Mouse (Mus musculus) heart, adult 2 months (tissue): Measurements from ENCODE around the gene Gpr19. TPM values are rescaled to one million over a fixed set of nuclear protein-coding genes. Genes with fewer than 3 reads are reported as not detected.

ENCODE experiments used
- DNase-seq, 2 experiments: peaks; one replicate each; pipeline ENCODE4 v3.0.0; 2021
- H3K27ac ChIP-seq: fragments of 200-600 bp; 2 replicates; pipeline ENCODE4 v1.8.1; 2022
- H3K27me3 ChIP-seq: fragments of 200-500 bp; 2 replicates; pipeline ENCODE4 v1.6.1; 2012; ENCODE audit warnings: mild to moderate bottlenecking, low read length, inconsistent platforms, mixed read lengths; ENCODE audit not compliant: control insufficient read depth, insufficient read depth
- H3K36me3 ChIP-seq: fragments of 200-500 bp; 2 replicates; pipeline ENCODE4 v1.6.1; 2012; ENCODE audit warnings: low read length, inconsistent platforms; ENCODE audit not compliant: control insufficient read depth, insufficient read depth
- H3K4me1 ChIP-seq: fragments of 200-500 bp; 2 replicates; pipeline ENCODE4 v1.6.1; 2011; ENCODE audit warnings: low read length; ENCODE audit not compliant: control insufficient read depth, insufficient read depth
- H3K4me3 ChIP-seq: fragments of 200-600 bp; 2 replicates; pipeline ENCODE4 v1.8.1; 2022
- H3K79me2 ChIP-seq: fragments of 200-500 bp; replicated peaks from 2 replicates; pipeline ENCODE4 v1.6.1; 2012; ENCODE audit warnings: mild to moderate bottlenecking, inconsistent platforms, low read length, moderate library complexity, mixed read lengths; ENCODE audit not compliant: control insufficient read depth, insufficient read depth
- H3K9ac ChIP-seq: fragments of 200-500 bp; 2 replicates; pipeline ENCODE4 v1.6.1; 2012; ENCODE audit warnings: low read depth, mild to moderate bottlenecking, control low read depth, inconsistent platforms, low read length, mixed read lengths
- CTCF ChIP-seq: fragments of 200-600 bp; IDR thresholded peaks from 2 replicates; pipeline ENCODE4 v1.8.1; 2022; ENCODE audit warnings: antibody characterized with exemption, mild to moderate bottlenecking, moderate library complexity
- EP300 ChIP-seq: fragments of 200-500 bp; IDR thresholded peaks from 2 replicates; pipeline ENCODE4 v1.6.1; 2011; ENCODE audit warnings: low read depth, low read length, control low read depth; ENCODE audit not compliant: insufficient read depth
- POLR2A ChIP-seq: fragments of 200-500 bp; IDR thresholded peaks from 2 replicates; pipeline ENCODE4 v1.6.1; 2011; ENCODE audit warnings: mild to moderate bottlenecking, low read depth, low read length, control low read depth; ENCODE audit not compliant: insufficient read depth
- WGBS: fragments of 180-500 bp; shearing (Covaris S2); methylation state at CpG from one replicate; pipeline ENCODE4 v1.1.7; 2018; 5-methylcytosine and 5-hydroxymethylcytosine counted together
- intact Hi-C: fragments of 180-260 bp; cut with DNase I; formaldehyde crosslinking; loops from one replicate; pipeline ENCODE4 v1.15.1; 2025
- polyA plus RNA-seq: library from polyadenylated mRNA; depleted of rRNA; stranded (reverse); fragments of >200 nt; gene quantifications from 2 replicates; pipeline ENCODE4 v1.2.3, GENCODE M21; 2012
- total RNA-seq, 2 experiments: library from RNA; stranded (reverse); gene quantifications; 2 replicates each; pipeline ENCODE4 v1.2.3; 2021

Gpr19 gene
- total and polyA plus RNA-seq, 3 experiments: 3.2 to 6.1 (median 4.8) TPM

DNA sequence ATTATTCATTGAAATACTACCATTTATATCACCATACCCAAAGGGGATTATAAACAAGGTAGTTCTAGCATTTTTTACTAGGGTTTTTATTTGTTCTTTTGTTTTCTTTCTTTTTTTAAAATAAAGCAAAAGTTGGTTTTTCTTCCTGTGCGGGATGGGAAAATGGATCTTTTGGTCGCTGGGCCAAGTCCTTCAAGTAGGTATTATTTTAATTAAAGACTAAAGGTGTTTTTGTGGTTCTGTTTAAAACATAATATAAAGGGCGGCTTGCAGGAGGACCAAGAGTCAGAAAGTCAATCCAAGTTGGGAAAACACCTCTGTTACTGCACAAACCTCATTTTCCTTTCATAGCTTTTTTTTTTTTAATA lies 27.9 kb upstream of the Gpr19 start:
- H3K4me1 ChIP-seq: no peaks in the 10 kb centered on the region; the same call in 1 of the 2 replicates
- no peak for TF ChIP-seq POLR2A
- no peak for TF ChIP-seq EP300
- TF ChIP-seq CTCF: no peak
- peak overlapping the region; percentile 83 for H3K9ac ChIP-seq
- 35% methylated on average over 3 of the region's 3 CpGs for WGBS
- peak overlapping the region; percentile 89 for H3K27ac ChIP-seq
- no peak for DNase-seq
- peaks cover 20% of the 10 kb centered on the region for H3K36me3 ChIP-seq
- intact Hi-C loops: no loop called here
- H3K4me3 ChIP-seq: peak overlapping the region; percentile 78
- H3K79me2 ChIP-seq: no peaks in the 10 kb centered on the region; the same call in 1 of the 2 replicates
- no peaks in the 10 kb centered on the region for H3K27me3 ChIP-seq

DNA sequence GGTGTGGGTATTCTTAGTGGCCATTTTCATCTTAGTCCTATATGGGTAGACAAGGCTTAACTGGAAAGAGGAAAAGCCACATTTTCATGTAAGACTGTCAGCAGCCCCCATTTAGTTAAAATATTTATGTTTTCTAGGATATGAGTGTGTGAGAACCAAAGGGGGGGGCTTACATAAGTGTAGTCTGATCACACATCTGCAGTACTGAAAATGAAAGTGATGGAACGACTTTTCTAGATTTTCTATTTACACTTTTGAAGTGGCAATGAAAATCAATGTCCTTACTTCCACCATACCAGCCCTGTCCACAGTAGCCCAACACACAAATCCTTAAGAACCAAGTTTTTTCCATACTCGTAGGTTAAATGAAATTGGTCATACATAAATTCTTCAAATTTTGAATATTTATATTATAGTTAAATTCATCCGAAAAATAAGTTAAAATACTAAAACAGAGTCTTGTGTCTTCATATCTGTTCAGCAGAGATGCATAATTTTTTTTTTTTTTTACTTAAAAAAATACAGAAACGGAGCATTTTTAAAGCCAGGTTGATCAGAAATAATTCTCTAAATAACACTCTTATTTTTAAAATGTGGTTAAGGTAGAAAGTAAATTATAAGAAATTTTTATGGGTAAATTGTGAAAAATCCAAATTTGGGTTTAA lies 27.4 kb upstream of the Gpr19 start:
- Histone ChIP-seq H3K36me3 (peaks cover 20% of the 10 kb centered on the region), H3K4me1 (no peaks in the 10 kb centered on the region; the same call in 1 of the 2 replicates), H3K27me3 (no peaks in the 10 kb centered on the region), H3K79me2 (no peaks in the 10 kb centered on the region; the same call in 1 of the 2 replicates), H3K27ac (no peak overlapping the region; the same call in 1 of the 2 replicates), H3K4me3 (no peak overlapping the region), H3K9ac (no peak overlapping the region)
- DNase-seq: no peak
- intact Hi-C loops: no loop called here
- 56% methylated on average over 4 of the region's 4 CpGs for WGBS
- TF ChIP-seq CTCF (no peak), EP300 (no peak), POLR2A (no peak)

DNA sequence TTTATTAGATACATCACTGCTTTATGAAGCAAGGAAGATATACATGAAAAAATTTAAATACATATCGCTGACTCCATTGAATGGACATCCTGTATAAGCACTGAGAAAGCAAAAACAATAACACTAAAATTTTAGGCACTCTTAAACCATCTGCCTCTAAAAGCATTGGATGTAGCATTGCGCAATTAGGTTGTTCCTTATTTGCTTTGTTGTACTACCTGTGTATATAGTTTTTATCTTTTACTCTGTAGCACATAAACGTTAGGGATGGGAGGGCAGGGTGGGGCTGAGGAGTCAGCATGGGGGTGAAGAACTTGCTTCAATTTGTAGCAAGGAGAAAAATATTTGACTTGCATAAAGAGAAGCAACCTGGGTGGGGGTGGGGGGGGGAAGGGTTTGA lies 25.9 kb upstream of the Gpr19 start:
- WGBS: 51% methylated on average over 3 of the region's 3 CpGs
- no peak overlapping the region for H3K4me3 ChIP-seq
- H3K27ac ChIP-seq: no peak overlapping the region
- H3K79me2 ChIP-seq: no peaks in the 10 kb centered on the region; the same call in 1 of the 2 replicates
- peaks cover 20% of the 10 kb centered on the region for H3K36me3 ChIP-seq
- intact Hi-C loops: loop anchor here (5.0 kb wide), 1 partner anchor 58 kb away; the partner anchor contains the start of gene Apold1
- H3K27me3 ChIP-seq: no peaks in the 10 kb centered on the region
- no peak for DNase-seq
- H3K9ac ChIP-seq: no peak overlapping the region
- TF ChIP-seq EP300 (no peak), CTCF (no peak), POLR2A (no peak)
- H3K4me1 ChIP-seq: peaks cover under 1% of the 10 kb centered on the region; the same call in 1 of the 2 replicates

DNA sequence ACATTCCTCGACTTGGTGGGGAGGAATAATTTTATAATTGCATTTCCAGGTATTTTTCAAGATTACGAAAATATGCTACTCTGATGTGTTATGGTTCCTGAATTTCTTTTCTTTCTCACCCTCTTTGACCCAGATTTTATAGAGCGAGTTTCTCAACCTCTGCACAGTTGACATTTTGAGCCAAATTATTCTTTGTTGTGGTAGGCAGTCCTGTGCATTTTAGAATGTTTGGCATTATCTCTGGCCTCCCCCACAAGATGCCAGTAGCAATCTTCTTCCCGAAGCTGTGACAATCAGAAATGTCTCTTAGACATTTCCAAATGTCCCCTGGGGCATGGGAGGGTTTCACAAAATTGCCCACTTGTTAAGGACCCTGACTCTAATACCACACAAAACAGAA lies 25.3 kb upstream of the Gpr19 start:
- H3K27me3 ChIP-seq: no peaks in the 10 kb centered on the region
- H3K36me3 ChIP-seq: peaks cover 20% of the 10 kb centered on the region
- H3K79me2 ChIP-seq: no peaks in the 10 kb centered on the region; the same call in 1 of the 2 replicates
- WGBS: 47% methylated on average over 4 of the region's 4 CpGs
- no peak overlapping the region for H3K4me3 ChIP-seq
- intact Hi-C loops: loop anchor here (5.0 kb wide), 1 partner anchor 59 kb away; the partner anchor contains the start of gene Apold1
- TF ChIP-seq POLR2A: no peak
- no peak for TF ChIP-seq CTCF
- TF ChIP-seq EP300: no peak
- H3K9ac ChIP-seq: no peak overlapping the region
- H3K4me1 ChIP-seq: peaks cover 2% of the 10 kb centered on the region; the same call in 1 of the 2 replicates
- no peak overlapping the region for H3K27ac ChIP-seq
- no peak for DNase-seq

DNA sequence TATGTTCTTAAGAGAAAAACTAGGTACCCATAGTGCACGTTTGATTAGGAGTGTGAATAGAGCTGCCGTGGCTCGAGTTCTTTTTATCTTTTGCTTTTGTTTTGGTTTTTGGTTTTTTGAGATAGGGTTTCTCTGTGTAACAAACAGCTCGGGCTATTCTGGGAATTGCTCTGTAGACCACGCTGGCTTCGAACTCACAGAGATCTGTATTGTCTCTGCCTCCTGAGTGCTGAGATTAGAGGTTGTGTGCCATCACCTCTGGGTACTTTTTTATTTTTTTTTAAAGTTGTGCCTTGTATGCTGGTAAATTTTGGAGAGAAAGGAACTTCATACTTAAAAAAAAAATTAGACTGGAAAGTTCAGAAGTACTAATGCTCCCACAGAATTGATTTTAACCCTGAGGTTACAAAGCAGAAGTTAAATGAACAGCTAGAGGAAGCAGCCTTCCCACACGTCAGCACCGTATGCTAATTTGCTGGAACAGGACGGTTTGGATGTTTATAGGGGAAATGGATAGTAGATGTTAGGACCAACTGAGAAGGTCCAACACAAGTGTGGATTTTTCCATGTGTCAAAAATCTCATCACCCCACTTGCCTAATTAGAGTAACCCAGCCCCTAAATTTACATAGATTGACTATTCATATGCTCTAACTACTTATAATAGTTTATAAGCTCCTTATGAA lies 24.3 kb upstream of the Gpr19 start:
- no peak for TF ChIP-seq CTCF
- TF ChIP-seq POLR2A: no peak
- no peak for TF ChIP-seq EP300
- 12% methylated on average over 9 of the region's 9 CpGs for WGBS
- Histone ChIP-seq H3K27ac (peak overlapping the region; percentile 75), H3K4me1 (peaks cover 3% of the 10 kb centered on the region), H3K4me3 (peak overlapping the region; percentile 83), H3K27me3 (no peaks in the 10 kb centered on the region), H3K36me3 (peaks cover 20% of the 10 kb centered on the region), H3K79me2 (no peaks in the 10 kb centered on the region; the same call in 1 of the 2 replicates), H3K9ac (no peak overlapping the region)
- intact Hi-C loops: loop anchor here (5.0 kb wide), 1 partner anchor 60 kb away; the partner anchor contains the start of gene Apold1
- no peak for DNase-seq
